Mouse (Mus musculus) kidney, postnatal 0 days (tissue): ENCODE measurements at regions not wholly inside any gene's neighbourhood (a gene's known extent, or its start where the extent isn't known, plus 50 kb on each side); places are given as distances from the start of the nearest gene placed in this dataset.

Experiments used
- ATAC-seq: fragments of 200-750 bp; cut with Nextera tagmentation; replicated peaks from 2 replicates; pipeline ENCODE4 v1.8.0; 2017; ENCODE audit warnings: low read depth, moderate number of reproducible peaks, moderate TSS enrichment, moderate library complexity; ENCODE audit not compliant: low FRiP score
- DNase-seq: peaks from one replicate; pipeline ENCODE4 v3.0.0-alpha.2; 2016; ENCODE audit warnings: low spot score
- H3K27ac ChIP-seq: fragments of 300-500 bp; sonication (generic); 2 replicates; pipeline ENCODE4 v1.5.1; 2014; ENCODE audit warnings: mild to moderate bottlenecking
- H3K27me3 ChIP-seq: fragments of 300-500 bp; sonication (generic); 2 replicates; pipeline ENCODE4 v1.6.1; 2014; ENCODE audit warnings: low read length, mixed read lengths; ENCODE audit not compliant: insufficient read depth
- H3K36me3 ChIP-seq: fragments of 300-500 bp; sonication (generic); 2 replicates; pipeline ENCODE4 v1.6.1; 2014; ENCODE audit warnings: low read length, mixed read lengths; ENCODE audit not compliant: insufficient read depth
- H3K4me1 ChIP-seq: fragments of 300-500 bp; sonication (generic); replicated peaks from 2 replicates; pipeline ENCODE4 v1.6.1; 2014; ENCODE audit warnings: antibody characterized with exemption, low read length, mixed read lengths; ENCODE audit not compliant: insufficient read depth
- H3K4me2 ChIP-seq: fragments of 300-500 bp; sonication (generic); 2 replicates; pipeline ENCODE4 v1.6.1; 2014; ENCODE audit warnings: mild to moderate bottlenecking, low read length, moderate library complexity, mixed read lengths
- H3K4me3 ChIP-seq: fragments of 300-500 bp; sonication (generic); replicated peaks from 2 replicates; pipeline ENCODE4 v1.5.1; 2014; ENCODE audit warnings: low read depth, low read length
- H3K9ac ChIP-seq: fragments of 300-500 bp; sonication (generic); 2 replicates; pipeline ENCODE4 v1.6.1; 2014; ENCODE audit warnings: low read depth, low read length
- H3K9me3 ChIP-seq: fragments of 300-500 bp; sonication (generic); replicated peaks from 2 replicates; pipeline ENCODE4 v1.6.1; 2016; ENCODE audit warnings: low read length, inconsistent platforms, mixed read lengths
- CTCF ChIP-seq: IDR thresholded peaks from 2 replicates; pipeline ENCODE4 v1.5.1; 2016; ENCODE audit warnings: antibody characterized with exemption, low read depth, mild to moderate bottlenecking, moderate library complexity
- WGBS: fragments of 180-500 bp; shearing (Covaris S2); extraction: QIAGEN DNeasy Blood & Tissue Kit; methylation state at CpG from one replicate; pipeline ENCODE4 v1.1.7; 2014; 5-methylcytosine and 5-hydroxymethylcytosine counted together

- Histone ChIP-seq H3K9ac (no peak overlapping the region), H3K4me3 (no peak overlapping the region), H3K36me3 (no peaks in the 10 kb centered on the region), H3K27me3 (no peaks in the 10 kb centered on the region), H3K9me3 (no peaks in the 10 kb centered on the region), H3K4me1 (no peaks in the 10 kb centered on the region), H3K27ac (no peak overlapping the region), H3K4me2 (no peak overlapping the region)
- ATAC-seq, result no peak
- 96% methylated on average over 2 of the region's 2 CpGs for WGBS
- no peak for TF ChIP-seq CTCF
- no peak for DNase-seq
Observed at GRCm38 (mm10) chr3:37801551-37801950, 77.3 kb upstream of the Gm5148 start.

- no peak for TF ChIP-seq CTCF
- H3K9ac ChIP-seq, result no peak overlapping the region
- 53% methylated on average over 6 of the region's 6 CpGs for WGBS
- no peak overlapping the region for H3K27ac ChIP-seq
- no peak overlapping the region for H3K4me2 ChIP-seq
- no peaks in the 10 kb centered on the region for H3K9me3 ChIP-seq
- H3K27me3 ChIP-seq, result no peaks in the 10 kb centered on the region
- no peak overlapping the region for H3K4me3 ChIP-seq
- DNase-seq, result no peak
- no peaks in the 10 kb centered on the region for H3K36me3 ChIP-seq
- no peaks in the 10 kb centered on the region for H3K4me1 ChIP-seq
- ATAC-seq, result no peak
Observed at GRCm38 (mm10) chr3:37799809-37800208, 75.5 kb upstream of the Gm5148 start.

GRCm38 (mm10) chr3:37789711-37790110 lies 65.4 kb upstream of the Gm5148 start:
- no peaks in the 10 kb centered on the region for H3K9me3 ChIP-seq
- no peak overlapping the region for H3K27ac ChIP-seq
- no peak overlapping the region for H3K9ac ChIP-seq
- TF ChIP-seq CTCF, result no peak
- H3K4me3 ChIP-seq, result no peak overlapping the region
- DNase-seq (no peak), ATAC-seq (no peak)
- no peak overlapping the region for H3K4me2 ChIP-seq
- no peaks in the 10 kb centered on the region for H3K36me3 ChIP-seq
- H3K27me3 ChIP-seq, result no peaks in the 10 kb centered on the region
- H3K4me1 ChIP-seq, result peaks cover 4% of the 10 kb centered on the region; the same call in 1 of the 2 replicates
- WGBS, result 68% methylated on average over 7 of the region's 7 CpGs

- H3K9me3 ChIP-seq, result no peaks in the 10 kb centered on the region
- TF ChIP-seq CTCF, result no peak
- H3K27me3 ChIP-seq, result no peaks in the 10 kb centered on the region
- H3K36me3 ChIP-seq, result no peaks in the 10 kb centered on the region
- ATAC-seq (no peak), DNase-seq (no peak)
- H3K4me1 ChIP-seq, result peaks cover 4% of the 10 kb centered on the region; the same call in 1 of the 2 replicates
- H3K4me2 ChIP-seq, result no peak overlapping the region
- H3K4me3 ChIP-seq, result no peak overlapping the region
- H3K27ac ChIP-seq, result no peak overlapping the region
- no peak overlapping the region for H3K9ac ChIP-seq
- 80% methylated on average over 11 of the region's 11 CpGs for WGBS
Observed at GRCm38 (mm10) chr3:37789143-37789697, 64.9 kb upstream of the Gm5148 start.

GRCm38 (mm10) chr3:37788366-37788765 lies 64.1 kb upstream of the Gm5148 start:
- H3K4me3 ChIP-seq, result no peak overlapping the region
- 55% methylated on average over 9 of the region's 9 CpGs for WGBS
- no peaks in the 10 kb centered on the region for H3K9me3 ChIP-seq
- TF ChIP-seq CTCF, result no peak
- H3K36me3 ChIP-seq, result no peaks in the 10 kb centered on the region
- peak overlapping the region; percentile 36; the same call in 1 of the 2 replicates for H3K27ac ChIP-seq
- H3K9ac ChIP-seq, result no peak overlapping the region
- no peak overlapping the region for H3K4me2 ChIP-seq
- DNase-seq (peak; percentile 67), ATAC-seq (no peak)
- H3K27me3 ChIP-seq, result no peaks in the 10 kb centered on the region
- H3K4me1 ChIP-seq, result peaks cover 4% of the 10 kb centered on the region; the same call in 1 of the 2 replicates

- Histone ChIP-seq H3K36me3 (no peaks in the 10 kb centered on the region), H3K9me3 (no peaks in the 10 kb centered on the region), H3K4me3 (no peak overlapping the region), H3K27me3 (no peaks in the 10 kb centered on the region), H3K4me2 (no peak overlapping the region), H3K9ac (no peak overlapping the region), H3K4me1 (peaks cover 4% of the 10 kb centered on the region; the same call in 1 of the 2 replicates), H3K27ac (no peak overlapping the region)
- no peak for ATAC-seq
- no peak for TF ChIP-seq CTCF
- DNase-seq, result peak; percentile 59
- WGBS, result 83% methylated on average over 3 of the region's 3 CpGs
Observed at GRCm38 (mm10) chr3:37786792-37787191, 62.5 kb upstream of the Gm5148 start.

GRCm38 (mm10) chr3:37781086-37781485 lies 56.8 kb upstream of the Gm5148 start:
- no peak overlapping the region for H3K9ac ChIP-seq
- no peak overlapping the region for H3K27ac ChIP-seq
- ATAC-seq, result no peak
- no peak overlapping the region for H3K4me2 ChIP-seq
- no peak overlapping the region for H3K4me3 ChIP-seq
- no peak for TF ChIP-seq CTCF
- DNase-seq, result no peak
- WGBS, result 95% methylated on average over 2 of the region's 2 CpGs
- H3K9me3 ChIP-seq, result no peaks in the 10 kb centered on the region
- H3K4me1 ChIP-seq, result no peaks in the 10 kb centered on the region
- H3K36me3 ChIP-seq, result no peaks in the 10 kb centered on the region
- H3K27me3 ChIP-seq, result no peaks in the 10 kb centered on the region
